Mouse (Mus musculus) lung, postnatal 0 days (tissue): Measurements from ENCODE around the gene Mgll. TPM values are rescaled to one million over a fixed set of nuclear protein-coding genes. Genes with fewer than 3 reads are reported as not detected.
A peak's percentile ranks its signal among the peaks of the same experiment; 100 is the strongest.

ENCODE experiments used
- ATAC-seq: fragments of 200-750 bp; cut with Nextera tagmentation; 2 replicates; pipeline ENCODE4 v1.8.0; 2017; ENCODE audit warnings: moderate library complexity
- DNase-seq: peaks from one replicate; pipeline ENCODE4 v3.0.0-alpha.2; 2016; ENCODE audit warnings: low spot score
- H3K27ac ChIP-seq: fragments of 300-500 bp; sonication (generic); 2 replicates; pipeline ENCODE4 v1.5.1; 2014; ENCODE audit warnings: antibody characterized with exemption, mild to moderate bottlenecking, low read length, mixed read lengths
- H3K27me3 ChIP-seq: fragments of 300-500 bp; sonication (generic); replicated peaks from 2 replicates; pipeline ENCODE4 v1.6.1; 2014; ENCODE audit warnings: low read length, mixed read lengths; ENCODE audit not compliant: insufficient read depth
- H3K36me3 ChIP-seq: fragments of 300-500 bp; sonication (generic); 2 replicates; pipeline ENCODE4 v1.6.1; 2014; ENCODE audit warnings: low read length, mixed read lengths; ENCODE audit not compliant: insufficient read depth
- H3K4me1 ChIP-seq: fragments of 300-500 bp; sonication (generic); 2 replicates; pipeline ENCODE4 v1.6.1; 2014; ENCODE audit warnings: antibody characterized with exemption, low read depth, low read length, mixed read lengths; ENCODE audit not compliant: insufficient read depth
- H3K4me2 ChIP-seq: fragments of 300-500 bp; sonication (generic); replicated peaks from 2 replicates; pipeline ENCODE4 v1.6.1; 2014; ENCODE audit warnings: low read depth, mild to moderate bottlenecking, low read length, moderate library complexity, mixed read lengths
- H3K4me3 ChIP-seq: fragments of 300-500 bp; sonication (generic); 2 replicates; pipeline ENCODE4 v1.5.1; 2014; ENCODE audit warnings: low read depth, low read length
- H3K9ac ChIP-seq: fragments of 300-500 bp; sonication (generic); replicated peaks from 2 replicates; pipeline ENCODE4 v1.6.1; 2014; ENCODE audit warnings: low read depth, mild to moderate bottlenecking
- H3K9me3 ChIP-seq: fragments of 300-500 bp; sonication (generic); 2 replicates; pipeline ENCODE4 v1.6.1; 2016; ENCODE audit warnings: low read length, mixed read lengths
- CTCF ChIP-seq: IDR thresholded peaks from 2 replicates; pipeline ENCODE4 v1.5.1; 2016; ENCODE audit warnings: antibody characterized with exemption, mild to moderate bottlenecking
- EP300 ChIP-seq: IDR thresholded peaks from 2 replicates; pipeline ENCODE4 v1.6.1; 2016; ENCODE audit warnings: antibody characterized with exemption, mild to moderate bottlenecking, control low read depth
- WGBS: fragments of 180-500 bp; shearing (Covaris S2); extraction: QIAGEN DNeasy Blood & Tissue Kit; methylation state at CpG from one replicate; pipeline ENCODE4 v1.1.7; 2014; 5-methylcytosine and 5-hydroxymethylcytosine counted together
- polyA plus RNA-seq: library from polyadenylated mRNA; unstranded; fragments of >200 nt; fragmentation: Nextera tagmentation; extraction: Ambion mirVana; gene quantifications from 2 replicates; pipeline ENCODE4 v1.2.1, GENCODE M21; 2015

Gene Mgll
- polyA plus RNA-seq, 1 experiment from 2014 or later = 123 TPM

GRCm38 (mm10) chr6:88785781-88786542 lies 61.8 kb downstream of the Mgll start:
- H3K27me3 ChIP-seq = no peaks in the 10 kb centered on the region
- TF ChIP-seq EP300 (no peak), CTCF (no peak)
- no peak overlapping the region for H3K27ac ChIP-seq
- H3K9me3 ChIP-seq = no peaks in the 10 kb centered on the region
- no peaks in the 10 kb centered on the region for H3K36me3 ChIP-seq
- DNase-seq (no peak), ATAC-seq (no peak)
- H3K9ac ChIP-seq = no peak overlapping the region
- no peak overlapping the region for H3K4me3 ChIP-seq
- no peak overlapping the region for H3K4me2 ChIP-seq
- H3K4me1 ChIP-seq = peaks cover 19% of the 10 kb centered on the region
- 83% methylated on average over 10 of the region's 10 CpGs for WGBS

- ATAC-seq (no peak), DNase-seq (no peak)
- 61% methylated on average over 15 of the region's 15 CpGs for WGBS
- Histone ChIP-seq H3K9ac (0 out of 2 replicates have a peak overlapping the region, but pooled peaks have one; percentile 8), H3K4me2 (no peak overlapping the region), H3K27me3 (no peaks in the 10 kb centered on the region), H3K4me3 (no peak overlapping the region), H3K36me3 (no peaks in the 10 kb centered on the region), H3K4me1 (peaks cover 19% of the 10 kb centered on the region), H3K27ac (peak overlapping the region; percentile 54; the same call in 1 of the 2 replicates), H3K9me3 (no peaks in the 10 kb centered on the region)
- no peak for TF ChIP-seq EP300
- no peak for TF ChIP-seq CTCF
These were observed 62.7 kb downstream of the Mgll start for GRCm38 (mm10) chr6:88786732-88787445.

- Histone ChIP-seq H3K9ac (no peak overlapping the region), H3K4me3 (no peak overlapping the region), H3K4me1 (peaks cover 19% of the 10 kb centered on the region), H3K27me3 (no peaks in the 10 kb centered on the region), H3K36me3 (no peaks in the 10 kb centered on the region), H3K4me2 (no peak overlapping the region), H3K9me3 (no peaks in the 10 kb centered on the region), H3K27ac (peak overlapping the region; percentile 54; the same call in 1 of the 2 replicates)
- peak; percentile 40 for ATAC-seq
- TF ChIP-seq CTCF (no peak), EP300 (no peak)
- WGBS = 48% methylated on average over 14 of the region's 14 CpGs
- peak; percentile 55 for DNase-seq
These were observed 63.3 kb downstream of the Mgll start for GRCm38 (mm10) chr6:88787496-88787895.

- Histone ChIP-seq H3K4me2 (no peak overlapping the region), H3K9ac (no peak overlapping the region), H3K4me1 (peaks cover 19% of the 10 kb centered on the region), H3K4me3 (no peak overlapping the region), H3K9me3 (no peaks in the 10 kb centered on the region), H3K27me3 (no peaks in the 10 kb centered on the region), H3K27ac (no peak overlapping the region), H3K36me3 (no peaks in the 10 kb centered on the region)
- DNase-seq = no peak
- TF ChIP-seq CTCF = no peak
- TF ChIP-seq EP300 = no peak
- ATAC-seq = no peak
- 76% methylated on average over 11 of the region's 11 CpGs for WGBS
These were observed 64.0 kb downstream of the Mgll start for GRCm38 (mm10) chr6:88788219-88788618.

- TF ChIP-seq CTCF (no peak), EP300 (no peak)
- H3K4me1 ChIP-seq = peaks cover 9% of the 10 kb centered on the region; the same call in 1 of the 2 replicates
- no peaks in the 10 kb centered on the region for H3K36me3 ChIP-seq
- DNase-seq = no peak
- no peak overlapping the region for H3K4me3 ChIP-seq
- no peak for ATAC-seq
- 47% methylated on average over 9 of the region's 9 CpGs for WGBS
- H3K9me3 ChIP-seq = no peaks in the 10 kb centered on the region
- H3K27ac ChIP-seq = no peak overlapping the region
- H3K27me3 ChIP-seq = no peaks in the 10 kb centered on the region
- no peak overlapping the region for H3K4me2 ChIP-seq
- H3K9ac ChIP-seq = no peak overlapping the region
These were observed 67.1 kb downstream of the Mgll start for GRCm38 (mm10) chr6:88791299-88791698.

- DNase-seq (peak; percentile 30), ATAC-seq (peak; percentile 68)
- H3K36me3 ChIP-seq = no peaks in the 10 kb centered on the region
- no peak for TF ChIP-seq EP300
- TF ChIP-seq CTCF = no peak
- H3K4me2 ChIP-seq = no peak overlapping the region
- no peaks in the 10 kb centered on the region for H3K9me3 ChIP-seq
- H3K4me3 ChIP-seq = no peak overlapping the region
- 34% methylated on average over 7 of the region's 7 CpGs for WGBS
- H3K27ac ChIP-seq = 0 out of 2 replicates have a peak overlapping the region, but pooled peaks have one; percentile 11
- no peaks in the 10 kb centered on the region for H3K27me3 ChIP-seq
- peaks cover 7% of the 10 kb centered on the region; the same call in 1 of the 2 replicates for H3K4me1 ChIP-seq
- no peak overlapping the region for H3K9ac ChIP-seq
These were observed 68.0 kb downstream of the Mgll start for GRCm38 (mm10) chr6:88792147-88792691.
